Mouse (Mus musculus) gastrocnemius, postnatal 14 days (tissue): Measurements from ENCODE around the gene Notch4. TPM values are rescaled to one million over a fixed set of nuclear protein-coding genes. Genes with fewer than 3 reads are reported as not detected.

Experiments used
- DNase-seq: peaks from one replicate; pipeline ENCODE4 v3.0.0; 2021; ENCODE audit warnings: mixed read lengths
- intact Hi-C: fragments of 180-260 bp; cut with DNase I; formaldehyde crosslinking; loops from one replicate; pipeline ENCODE4 v1.15.1; 2025; ENCODE audit warnings: low total_unique reads
- total RNA-seq, 2 experiments: library from RNA; stranded (reverse); gene quantifications; 2 replicates each; pipeline ENCODE4 v1.2.3; 2021

The Notch4 gene
- total RNA-seq, 2 experiments from 2014 or later, result 15.7 to 27.3 TPM

DNA sequence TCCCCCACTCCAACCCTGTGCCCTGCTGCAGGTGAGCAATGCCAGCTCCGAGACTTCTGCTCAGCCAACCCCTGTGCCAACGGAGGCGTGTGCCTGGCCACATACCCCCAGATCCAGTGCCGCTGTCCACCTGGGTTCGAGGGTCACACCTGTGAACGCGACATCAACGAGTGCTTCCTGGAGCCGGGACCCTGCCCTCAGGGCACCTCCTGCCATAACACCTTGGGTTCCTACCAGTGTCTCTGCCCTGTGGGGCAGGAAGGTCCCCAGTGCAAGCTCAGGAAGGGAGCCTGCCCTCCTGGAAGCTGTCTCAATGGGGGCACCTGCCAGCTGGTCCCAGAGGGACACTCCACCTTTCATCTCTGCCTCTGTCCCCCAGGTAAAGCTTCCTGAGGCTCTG lies 3.2 kb downstream of the Notch4 start:
- DNase-seq, result no peak
- intact Hi-C loops, result no loop called here

DNA sequence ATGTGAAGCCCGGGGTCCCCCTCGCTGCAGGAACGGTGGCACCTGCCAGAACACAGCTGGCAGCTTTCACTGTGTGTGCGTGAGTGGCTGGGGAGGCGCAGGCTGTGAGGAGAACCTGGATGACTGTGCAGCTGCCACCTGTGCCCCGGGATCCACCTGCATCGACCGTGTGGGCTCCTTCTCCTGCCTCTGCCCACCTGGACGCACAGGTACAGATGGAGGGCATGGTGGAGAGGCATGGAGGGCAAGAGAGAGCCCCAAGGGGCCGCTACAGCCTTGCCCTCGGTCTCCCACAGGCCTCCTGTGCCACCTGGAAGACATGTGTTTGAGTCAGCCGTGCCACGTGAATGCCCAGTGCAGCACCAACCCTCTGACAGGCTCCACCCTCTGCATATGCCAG lies 4.4 kb downstream of the Notch4 start:
- intact Hi-C loops, result no loop called here
- no peak for DNase-seq

DNA sequence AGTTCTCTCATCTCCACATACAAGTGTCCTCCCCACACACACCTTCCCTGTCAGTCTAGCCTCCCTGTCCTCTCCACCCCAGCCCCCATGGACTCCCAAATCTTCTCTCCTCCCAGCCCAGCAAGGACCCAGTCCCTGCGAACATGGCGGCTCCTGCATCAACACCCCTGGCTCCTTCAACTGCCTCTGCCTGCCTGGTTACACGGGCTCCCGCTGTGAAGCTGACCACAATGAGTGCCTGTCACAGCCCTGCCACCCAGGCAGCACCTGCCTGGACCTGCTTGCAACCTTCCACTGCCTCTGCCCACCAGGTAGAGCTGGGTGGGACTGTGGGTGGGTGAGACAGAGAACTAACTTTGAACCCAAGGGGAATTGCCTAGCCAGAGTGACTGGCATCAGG lies 5.9 kb downstream of the Notch4 start:
- no peak for DNase-seq

DNA sequence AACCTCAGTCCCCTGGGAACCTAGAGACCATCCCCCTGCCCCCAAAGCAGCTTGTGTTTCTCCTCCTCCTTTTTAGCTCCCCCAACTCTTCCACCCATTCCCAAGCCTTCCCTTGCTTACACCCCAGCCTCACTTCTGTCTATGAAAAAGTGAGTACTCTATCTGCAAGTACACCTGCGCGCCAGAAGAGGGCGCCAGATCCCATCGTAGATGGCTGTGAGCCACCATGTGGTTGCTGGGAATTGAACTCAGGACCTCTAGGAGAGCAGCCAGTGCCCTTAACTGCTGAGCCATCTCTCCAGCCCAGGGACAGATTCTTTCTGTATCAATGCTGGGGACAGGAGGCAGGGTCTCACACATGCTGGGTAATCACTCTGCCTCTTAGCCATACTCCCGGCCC lies 7.8 kb downstream of the Notch4 start:
- intact Hi-C loops, result loop anchor here (5.0 kb wide), 1 partner anchor 45 kb away; the partner anchor contains the start of gene Egfl8
- no peak for DNase-seq

More for the DNA sequence above, 5.9 kb downstream of the Notch4 start:
- intact Hi-C loops, result loop anchor here (5.0 kb wide), 1 partner anchor 47 kb away; the partner anchor contains the start of gene Egfl8

DNA sequence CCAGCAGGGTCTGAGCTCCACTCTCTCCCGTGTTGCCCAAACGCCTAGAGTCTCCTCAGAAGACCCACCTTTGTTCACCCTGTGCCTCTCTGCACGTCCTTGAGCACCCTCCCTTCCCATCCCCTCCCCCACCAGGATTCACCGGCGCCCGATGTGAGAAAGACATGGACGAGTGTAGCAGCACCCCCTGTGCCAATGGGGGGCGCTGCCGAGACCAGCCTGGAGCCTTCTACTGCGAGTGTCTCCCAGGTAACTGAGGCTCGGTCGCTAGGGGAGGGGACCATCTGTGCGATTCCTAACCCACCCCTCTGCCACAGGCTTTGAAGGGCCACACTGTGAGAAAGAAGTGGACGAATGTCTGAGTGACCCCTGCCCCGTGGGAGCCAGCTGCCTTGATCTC lies 8.3 kb downstream of the Notch4 start:
- intact Hi-C loops, result loop anchor here (5.0 kb wide), 1 partner anchor 45 kb away; the partner anchor contains the start of gene Egfl8
- DNase-seq, result no peak

DNA sequence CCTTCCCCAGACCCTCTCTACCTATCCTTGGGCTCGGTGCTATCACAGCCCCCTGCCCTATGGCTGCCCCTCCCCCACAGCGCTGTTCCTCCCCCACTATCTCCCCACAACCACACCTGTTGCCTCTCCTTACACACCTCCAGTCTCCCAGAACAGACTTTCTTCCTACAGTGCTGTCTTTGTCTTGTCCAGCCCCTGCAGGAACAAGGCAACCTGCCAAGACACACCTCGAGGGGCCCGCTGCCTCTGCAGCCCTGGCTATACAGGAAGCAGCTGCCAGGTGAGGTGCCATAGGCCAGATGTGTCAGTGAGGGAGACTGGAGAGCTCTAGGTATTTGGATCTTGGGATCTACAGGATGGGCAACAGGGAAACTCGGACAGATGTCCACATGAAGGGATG lies 12.5 kb downstream of the Notch4 start:
- DNase-seq, result no peak
- intact Hi-C loops, result no loop called here

DNA sequence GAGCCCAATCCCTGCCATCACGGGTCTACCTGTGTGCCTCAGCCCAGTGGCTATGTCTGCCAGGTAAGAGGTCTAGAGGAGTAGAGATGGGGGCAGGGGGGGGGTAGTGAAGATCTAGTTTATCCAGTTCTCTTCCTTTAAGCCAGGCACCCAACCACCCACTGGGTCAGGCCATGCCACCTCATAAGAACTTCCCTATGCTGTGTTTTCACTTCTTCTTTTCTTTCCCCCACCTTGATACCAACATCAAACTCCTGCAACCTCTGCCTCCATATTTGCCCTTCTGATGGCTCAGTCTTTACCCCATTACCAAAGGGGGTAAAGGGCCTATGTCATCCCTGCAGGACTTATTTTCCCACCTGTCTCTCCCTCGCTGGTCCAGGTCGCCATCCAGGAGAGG lies 14.0 kb downstream of the Notch4 start:
- intact Hi-C loops, result no loop called here
- no peak for DNase-seq

DNA sequence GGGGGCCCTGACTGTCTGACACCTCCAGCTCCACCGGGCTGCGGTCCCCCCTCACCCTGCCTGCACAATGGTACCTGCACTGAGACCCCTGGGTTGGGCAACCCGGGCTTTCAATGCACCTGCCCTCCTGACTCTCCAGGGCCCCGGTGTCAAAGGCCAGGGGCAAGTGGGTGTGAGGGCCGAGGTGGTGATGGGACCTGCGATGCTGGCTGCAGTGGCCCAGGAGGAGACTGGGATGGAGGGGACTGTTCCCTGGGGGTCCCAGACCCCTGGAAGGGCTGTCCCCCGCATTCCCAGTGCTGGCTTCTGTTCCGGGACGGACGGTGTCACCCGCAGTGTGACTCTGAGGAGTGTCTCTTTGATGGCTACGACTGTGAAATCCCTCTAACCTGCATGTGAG lies 18.5 kb downstream of the Notch4 start:
- DNase-seq, result no peak
- intact Hi-C loops, result no loop called here

DNA sequence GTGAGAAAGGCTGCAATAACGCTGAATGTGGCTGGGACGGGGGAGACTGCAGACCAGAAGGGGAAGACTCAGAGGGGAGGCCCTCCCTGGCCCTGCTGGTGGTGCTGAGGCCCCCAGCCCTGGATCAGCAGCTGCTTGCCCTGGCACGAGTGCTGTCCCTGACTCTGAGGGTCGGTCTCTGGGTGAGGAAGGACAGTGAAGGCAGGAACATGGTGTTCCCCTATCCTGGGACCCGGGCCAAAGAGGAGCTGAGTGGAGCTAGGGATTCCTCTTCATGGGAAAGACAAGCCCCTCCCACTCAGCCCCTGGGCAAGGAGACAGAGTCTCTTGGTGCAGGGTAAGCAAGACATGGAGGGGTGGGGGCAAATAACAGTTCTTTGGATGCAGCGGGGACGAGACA lies 19.3 kb downstream of the Notch4 start:
- DNase-seq, result no peak
- intact Hi-C loops, result no loop called here

DNA sequence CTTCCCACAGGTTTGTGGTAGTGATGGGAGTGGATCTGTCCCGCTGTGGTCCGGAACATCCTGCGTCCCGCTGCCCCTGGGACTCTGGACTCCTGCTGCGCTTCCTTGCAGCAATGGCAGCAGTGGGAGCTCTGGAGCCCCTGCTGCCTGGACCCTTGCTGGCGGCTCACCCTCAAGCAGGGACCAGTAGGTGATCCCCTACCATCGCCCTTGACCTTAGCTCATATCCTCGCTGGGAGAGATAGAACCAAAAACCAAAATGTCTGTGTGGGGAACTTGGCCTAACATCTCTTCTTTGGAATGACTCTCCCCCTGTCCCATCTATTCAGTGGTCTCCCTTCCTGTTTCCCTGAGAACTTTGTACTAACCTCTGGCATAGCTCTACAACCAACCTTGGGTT lies 19.8 kb downstream of the Notch4 start:
- intact Hi-C loops, result no loop called here

DNA sequence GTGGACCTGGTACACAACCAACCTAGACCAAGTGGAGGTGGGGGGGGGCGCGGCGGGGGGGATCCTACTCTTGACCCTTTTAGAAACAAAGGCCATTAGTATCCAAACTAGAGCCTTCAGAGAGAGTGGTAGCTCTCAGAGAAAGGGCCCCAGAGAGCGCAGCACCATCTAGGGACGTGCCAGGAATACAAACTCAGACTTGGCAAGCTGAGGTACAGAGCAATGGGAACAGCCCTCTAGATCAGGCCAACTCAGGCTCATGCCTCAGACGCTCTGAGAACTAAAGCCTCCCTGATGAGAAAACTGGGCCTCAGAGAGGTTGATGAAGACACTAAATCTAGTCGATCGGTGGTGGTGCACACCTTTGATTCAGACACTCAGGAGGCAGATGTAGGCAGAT lies 21.1 kb downstream of the Notch4 start:
- no peak for DNase-seq
- intact Hi-C loops, result no loop called here

More for the DNA sequence above, 19.8 kb downstream of the Notch4 start:
- no peak for DNase-seq

DNA sequence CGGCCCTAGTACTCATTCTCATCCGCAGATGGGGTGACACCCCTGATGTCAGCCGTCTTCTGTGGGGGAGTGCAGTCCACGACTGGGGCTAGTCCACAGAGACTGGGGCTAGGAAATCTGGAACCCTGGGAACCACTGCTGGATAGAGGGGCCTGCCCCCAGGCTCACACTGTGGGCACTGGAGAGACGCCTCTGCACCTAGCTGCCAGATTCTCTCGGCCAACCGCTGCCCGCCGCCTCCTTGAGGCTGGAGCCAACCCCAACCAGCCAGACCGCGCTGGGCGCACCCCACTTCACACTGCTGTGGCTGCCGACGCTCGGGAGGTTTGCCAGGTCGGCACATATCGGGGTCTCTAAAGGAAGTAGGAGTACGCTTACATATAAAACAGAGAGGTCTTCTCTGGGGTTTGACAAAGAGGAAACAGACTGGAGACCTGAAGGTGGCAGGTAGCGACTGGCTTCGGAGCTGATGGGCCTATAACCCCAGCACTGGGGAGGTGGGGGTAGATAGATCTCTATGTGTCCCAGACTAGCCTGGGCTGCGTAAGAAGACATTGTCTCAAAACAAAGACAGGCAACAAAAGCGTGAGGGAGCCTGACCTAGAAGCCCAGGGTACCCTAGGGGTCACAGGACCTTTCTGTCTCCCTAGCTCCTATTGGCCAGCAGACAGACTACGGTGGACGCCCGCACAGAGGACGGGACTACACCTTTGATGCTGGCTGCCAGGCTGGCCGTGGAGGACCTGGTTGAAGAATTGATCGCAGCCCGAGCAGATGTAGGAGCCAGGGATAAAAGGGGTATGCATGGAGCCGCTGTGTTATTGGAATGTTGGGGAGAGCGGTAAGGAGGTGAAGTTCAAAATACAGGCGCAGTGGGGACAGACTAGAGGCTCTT lies 22.1 kb downstream of the Notch4 start:
- intact Hi-C loops, result no loop called here
- no peak for DNase-seq

DNA sequence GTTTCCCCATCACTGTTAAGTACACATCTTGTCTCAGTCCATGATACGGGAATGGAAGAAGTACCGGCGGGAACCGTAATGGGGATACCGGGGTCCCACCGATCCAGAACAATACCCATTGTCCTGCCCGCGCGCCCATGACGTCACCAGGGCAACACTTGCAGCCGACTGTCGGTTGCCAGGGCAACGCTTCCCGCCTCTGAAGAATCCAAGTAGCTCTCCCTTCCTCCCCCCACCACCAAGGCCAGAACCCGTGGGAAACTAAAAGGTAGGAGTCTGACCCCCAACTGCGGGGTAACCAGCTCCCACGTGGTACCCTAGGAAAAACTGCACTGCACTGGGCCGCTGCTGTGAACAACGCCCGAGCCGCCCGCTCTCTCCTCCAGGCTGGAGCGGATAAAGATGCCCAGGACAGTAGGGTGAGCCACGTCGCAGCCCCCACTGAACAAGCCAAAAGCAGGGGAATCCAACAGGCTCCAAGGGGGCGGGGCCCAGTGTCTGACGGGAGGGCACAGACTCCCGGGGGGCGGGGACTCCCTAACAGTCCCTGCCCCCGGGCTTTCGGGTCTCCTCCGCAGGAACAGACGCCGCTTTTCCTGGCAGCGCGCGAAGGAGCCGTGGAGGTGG lies 22.8 kb downstream of the Notch4 start:
- peak; percentile 91 for DNase-seq
- intact Hi-C loops, result no loop called here

DNA sequence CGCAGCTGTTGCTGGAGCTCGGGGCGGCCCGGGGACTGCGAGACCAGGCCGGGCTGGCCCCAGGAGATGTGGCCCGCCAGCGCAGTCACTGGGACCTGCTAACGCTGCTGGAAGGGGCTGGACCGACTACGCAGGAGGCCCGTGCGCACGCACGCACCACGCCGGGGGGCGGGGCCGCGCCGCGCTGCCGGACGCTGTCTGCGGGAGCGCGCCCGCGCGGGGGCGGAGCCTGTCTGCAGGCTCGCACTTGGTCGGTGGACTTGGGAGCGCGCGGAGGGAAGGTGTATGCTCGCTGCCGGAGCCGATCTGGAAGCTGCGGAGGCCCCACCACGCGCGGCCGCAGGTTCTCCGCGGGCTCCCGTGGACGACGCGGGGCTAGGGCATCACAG lies 23.3 kb downstream of the Notch4 start:
- intact Hi-C loops, result no loop called here
- DNase-seq, result peak; percentile 97

DNA sequence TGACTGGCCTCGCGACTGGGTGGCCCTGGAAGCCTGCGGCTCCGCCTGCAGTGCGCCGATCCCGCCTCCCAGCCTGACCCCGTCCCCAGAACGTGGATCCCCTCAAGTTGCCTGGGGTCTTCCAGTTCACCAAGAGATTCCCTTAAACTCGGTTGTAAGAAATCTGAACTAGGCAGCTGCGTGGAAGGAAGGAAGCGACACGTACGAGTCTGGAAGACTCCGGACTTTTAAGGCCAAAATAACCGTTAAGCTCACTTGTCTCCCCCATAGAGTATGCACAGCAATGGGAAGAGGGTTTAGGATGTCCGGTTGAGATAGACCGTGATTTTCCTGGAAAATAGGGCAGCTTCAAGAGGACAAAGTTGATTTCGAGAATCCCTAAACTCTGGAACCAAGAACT lies 23.7 kb downstream of the Notch4 start:
- intact Hi-C loops, result no loop called here
- no peak for DNase-seq

DNA sequence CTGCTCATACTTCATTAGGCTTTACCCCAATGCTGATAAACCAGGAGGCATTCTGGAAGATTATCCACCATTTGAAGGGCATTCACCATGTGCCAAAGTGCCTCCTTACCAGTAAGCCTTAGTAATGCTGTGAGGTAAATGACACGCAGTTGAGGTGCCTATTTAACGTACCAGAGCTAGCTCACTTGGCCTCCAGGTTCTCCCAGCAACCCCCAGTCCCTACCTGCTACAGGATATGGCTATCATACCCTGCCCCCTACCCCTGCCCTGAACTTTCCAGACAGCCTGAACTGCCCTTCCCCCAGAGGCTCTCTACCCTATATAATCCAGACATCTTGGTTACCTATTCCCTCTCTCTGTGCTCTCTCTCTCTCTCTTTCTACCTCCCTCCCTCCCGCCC lies 24.7 kb downstream of the Notch4 start:
- intact Hi-C loops, result no loop called here
- DNase-seq, result no peak

DNA sequence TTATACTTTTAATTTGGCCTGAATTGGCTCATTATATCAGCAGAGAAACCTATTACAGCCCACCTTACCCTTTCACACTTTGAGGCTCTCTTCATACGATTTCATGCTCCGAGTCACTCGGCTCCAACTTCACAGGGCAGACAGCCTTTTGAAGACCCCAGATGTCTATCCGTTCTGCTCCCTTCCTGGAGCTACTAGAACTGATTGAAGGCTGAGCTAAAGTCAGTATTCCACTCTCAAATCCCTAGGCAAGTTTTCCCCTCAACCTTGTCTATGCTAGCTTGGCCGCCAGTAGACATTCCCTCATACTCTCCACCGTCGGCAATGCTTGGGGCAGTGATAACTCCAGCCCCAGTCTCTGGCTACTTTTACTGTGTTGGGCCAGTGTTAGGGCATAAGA lies 25.1 kb downstream of the Notch4 start:
- intact Hi-C loops, result no loop called here
- no peak for DNase-seq

DNA sequence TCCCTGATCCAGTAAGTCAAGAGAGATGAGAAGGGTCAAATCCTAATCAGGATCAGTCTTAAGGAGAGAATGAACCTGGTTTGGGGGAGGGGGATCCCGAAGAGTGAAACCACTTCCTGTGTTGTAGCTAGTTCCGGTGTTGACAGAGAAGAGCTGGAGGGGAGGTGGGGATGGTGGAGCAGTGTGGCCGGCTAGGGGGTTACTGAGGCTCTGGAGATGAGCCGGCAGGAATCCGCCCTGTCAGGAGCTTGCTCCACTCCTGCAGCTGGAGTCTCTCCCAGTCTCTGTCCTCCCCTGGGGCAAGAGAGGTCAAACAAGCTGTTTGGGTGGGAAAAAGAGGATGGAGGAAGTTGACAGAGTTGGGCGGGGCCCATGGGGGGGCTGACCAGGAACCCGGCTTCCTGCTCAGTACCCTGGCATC lies 25.6 kb downstream of the Notch4 start, which contains the start of gene Gpsm3:
TSS of gene Gpsm3 (plus strand) at position 126 of the 421 bp plus-strand sequence.
- peak; percentile 78 for DNase-seq
- intact Hi-C loops, result no loop called here

DNA sequence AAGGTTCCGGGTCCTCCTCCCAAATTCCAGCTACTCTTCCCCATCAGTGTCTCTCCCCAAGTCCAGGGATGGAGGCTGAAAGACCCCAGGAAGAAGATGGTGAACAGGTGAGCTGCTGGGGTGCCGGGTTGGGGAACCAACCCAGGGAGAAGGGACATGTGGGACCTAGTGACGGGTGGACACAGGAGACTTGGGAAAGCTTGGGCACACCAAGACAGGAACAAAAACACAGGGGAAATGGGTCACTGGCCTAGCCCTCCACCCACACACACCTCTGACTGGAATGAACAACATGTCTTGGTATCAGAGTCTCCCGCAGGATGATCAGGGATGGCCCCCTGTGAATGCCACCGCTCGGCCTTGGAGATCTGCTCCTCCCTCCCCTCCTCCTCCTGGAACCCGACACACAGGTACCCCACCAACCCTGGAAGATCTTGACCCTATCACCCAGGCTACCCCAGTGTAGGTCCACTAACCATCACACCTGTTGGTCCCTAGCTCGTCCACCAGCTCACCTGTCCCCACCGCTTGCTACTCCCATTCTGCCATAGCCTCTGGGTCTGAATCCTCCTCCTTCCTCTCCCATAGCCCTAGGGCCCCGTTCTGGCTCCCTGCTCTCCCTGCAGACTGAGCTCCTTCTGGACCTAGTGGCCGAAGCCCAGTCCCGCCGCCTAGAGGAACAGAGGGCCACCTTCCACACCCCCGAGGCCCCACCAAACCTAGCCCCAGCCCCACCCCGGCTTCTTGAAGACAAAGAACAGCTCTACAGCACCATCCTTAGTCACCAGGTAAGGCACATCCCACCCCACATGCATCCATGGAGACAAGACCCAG lies 26.3 kb downstream of the Notch4 start:
- intact Hi-C loops, result no loop called here
- no peak for DNase-seq
